Mouse (Mus musculus): Measurements from ENCODE around the gene Sbno2.

GRCm38 (mm10) chr10:80120146-80120545 lies 14.8 kb upstream of the Sbno2 start:
- TF ChIP-seq CTCF (IDR thresholded peaks at IDR 0.05; ENCODE audit: borderline replicate concordance, insufficient read depth, low read depth, low read length) (no peak), POLR2A (IDR thresholded peaks at IDR 0.05; ENCODE audit: borderline replicate concordance, insufficient read depth, low read length) (no peak)
